Mouse (Mus musculus) CD4-positive, CD25-positive, alpha-beta regulatory T cell, adult 2 months (primary cell): ENCODE data around the gene Klhdc2.

Experiments
- DNase-seq: peaks from one replicate; pipeline ENCODE4 v3.0.0-alpha.2; 2012; ENCODE audit warnings: low read depth, low spot score

The Klhdc2 gene

GRCm38 (mm10) chr12:69296511-69297410 lies at the start of gene Klhdc2:
Gene Klhdc2, plus strand, starts transcription at chr12:69296681.
- DNase-seq: peak; percentile 76

DNA sequence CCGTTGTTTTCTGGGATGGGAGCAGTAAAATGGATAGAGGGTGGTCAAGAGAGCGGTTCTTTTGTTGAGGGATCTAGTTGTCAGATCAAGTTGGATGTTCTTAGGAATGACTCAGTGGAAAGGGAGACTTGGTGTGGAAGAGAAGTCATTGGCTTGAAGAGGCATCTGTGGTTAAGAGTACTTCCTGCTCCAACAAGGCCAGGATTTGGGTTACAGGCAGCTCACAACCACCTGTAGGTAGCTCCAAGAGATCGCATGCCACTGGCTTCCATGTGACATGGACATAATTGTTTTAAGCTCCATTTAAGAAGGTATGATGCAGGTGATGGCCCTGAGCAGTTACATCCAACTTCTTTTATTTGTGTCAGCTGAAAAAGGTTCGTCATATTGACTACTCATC lies 46.7 kb upstream of the Klhdc2 start:
- no peak for DNase-seq

DNA sequence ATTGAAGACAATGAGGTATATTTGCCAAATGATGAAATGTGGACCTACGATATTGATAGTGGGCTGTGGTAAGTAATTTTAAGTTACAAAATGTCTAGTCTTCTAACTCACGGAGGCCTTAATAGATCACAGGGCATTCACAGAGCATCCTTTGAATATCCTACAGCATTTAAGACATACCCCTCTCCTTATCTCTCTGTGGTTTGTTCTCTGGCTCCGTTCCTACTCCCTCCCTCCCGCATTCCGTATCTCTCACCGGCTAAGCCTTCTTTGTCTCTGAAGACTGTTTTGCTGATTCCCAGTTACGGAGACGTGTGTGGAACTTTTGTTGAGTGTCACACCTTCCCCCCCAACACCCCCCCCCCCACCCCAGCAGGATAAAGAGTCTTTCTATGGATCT lies 45.7 kb upstream of the Klhdc2 start:
- DNase-seq: no peak

GRCm38 (mm10) chr12:69253806-69254205 lies 42.7 kb upstream of the Klhdc2 start:
- DNase-seq: no peak

- DNase-seq: peak; percentile 84
Measured at GRCm38 (mm10) chr12:69257836-69258235, 38.6 kb upstream of the Klhdc2 start.

- no peak for DNase-seq
Measured at GRCm38 (mm10) chr12:69262251-69262650, 34.2 kb upstream of the Klhdc2 start.

DNA sequence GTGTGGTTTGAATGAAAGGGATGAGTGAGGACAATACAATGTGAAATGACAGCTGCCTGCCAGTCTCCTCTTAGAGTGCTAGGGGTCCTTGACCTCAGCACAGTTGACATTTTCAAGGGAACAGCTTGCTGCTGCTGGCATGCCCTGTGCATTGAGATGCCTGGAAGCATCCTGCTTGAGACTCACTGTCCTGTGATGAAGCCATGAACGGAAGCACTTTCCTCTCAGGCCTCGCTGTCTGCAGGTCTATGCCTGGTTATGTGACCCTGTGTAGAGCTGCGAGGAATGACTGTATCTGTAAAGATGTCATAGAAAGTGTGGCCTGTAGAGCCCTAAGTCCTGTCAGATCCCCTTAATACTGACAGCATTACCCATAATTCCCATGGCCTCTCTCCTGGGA lies 31.4 kb upstream of the Klhdc2 start:
- DNase-seq: no peak

DNA sequence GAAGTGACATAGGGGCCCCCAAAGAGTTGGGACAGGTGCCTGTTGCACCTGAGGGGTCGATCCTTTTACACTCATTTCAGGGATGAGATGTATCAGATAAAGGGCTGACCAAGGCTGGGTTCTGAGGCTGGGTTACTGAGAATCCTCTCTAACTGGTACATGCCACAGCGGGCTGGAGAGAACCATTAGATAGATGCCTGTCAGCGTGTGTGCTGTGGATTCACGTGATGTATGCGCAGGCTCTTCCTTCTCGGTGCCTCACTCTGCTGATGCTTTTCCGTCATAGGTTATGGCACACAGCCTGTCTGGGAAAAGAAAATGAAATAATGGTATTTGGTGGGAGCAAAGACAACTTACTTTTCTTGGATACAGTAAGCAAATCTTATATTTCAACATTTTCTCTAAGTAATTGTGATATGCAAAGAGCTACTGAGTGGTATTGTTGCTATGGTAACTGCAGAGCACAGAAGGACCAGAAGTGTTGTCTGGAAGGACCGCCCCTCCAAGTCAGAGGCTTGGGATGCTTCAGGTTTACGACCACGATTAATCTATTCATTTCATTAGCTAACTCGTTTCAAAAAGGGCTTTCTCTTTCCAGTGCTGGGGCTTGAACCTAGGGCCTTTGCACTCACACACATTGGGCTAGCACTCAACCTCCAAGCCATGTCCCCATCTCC lies 28.4 kb upstream of the Klhdc2 start:
- DNase-seq: no peak

GRCm38 (mm10) chr12:69268956-69269355 lies 27.5 kb upstream of the Klhdc2 start:
- no peak for DNase-seq

GRCm38 (mm10) chr12:69279931-69280469 lies 16.5 kb upstream of the Klhdc2 start:
- DNase-seq: no peak

DNA sequence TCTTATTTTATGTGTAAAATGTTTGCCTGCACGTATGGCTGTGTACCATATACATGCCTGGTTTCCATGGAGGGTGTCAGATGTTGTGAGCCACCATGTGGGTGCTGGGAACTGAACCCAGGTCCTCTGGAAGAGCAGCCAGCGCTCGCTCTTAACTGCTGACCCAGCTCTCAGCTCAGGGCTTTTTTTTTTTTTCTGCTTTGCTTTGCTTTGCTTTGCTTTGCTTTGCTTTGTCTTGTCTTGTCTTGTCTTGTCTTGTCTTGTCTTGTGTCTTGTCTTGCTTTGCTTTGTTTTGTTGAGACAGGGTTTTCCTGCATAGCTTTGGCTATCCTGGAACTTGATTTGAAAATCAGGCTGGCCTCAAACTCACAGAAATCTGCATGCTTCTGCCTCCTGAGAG lies 15.6 kb upstream of the Klhdc2 start:
- no peak for DNase-seq

DNA sequence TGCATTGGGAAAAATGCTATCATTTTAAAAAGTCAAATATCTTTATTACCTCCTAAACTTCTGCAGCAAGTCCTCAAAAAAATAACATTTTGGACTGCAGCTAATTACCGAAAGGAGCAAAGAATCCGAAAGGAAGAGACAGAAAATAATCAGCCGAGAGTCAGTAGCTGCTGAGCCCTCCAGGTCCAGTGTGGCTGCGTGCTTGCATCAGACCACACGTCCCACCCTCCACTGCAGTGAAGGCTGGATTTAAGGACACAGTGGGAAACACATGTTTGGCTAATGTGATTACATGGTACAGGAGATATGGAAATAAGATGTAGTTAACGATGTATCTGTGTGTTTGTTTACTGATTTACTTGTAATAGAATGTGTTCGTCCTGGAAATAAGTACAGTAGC lies 13.3 kb upstream of the Klhdc2 start:
- no peak for DNase-seq

DNA sequence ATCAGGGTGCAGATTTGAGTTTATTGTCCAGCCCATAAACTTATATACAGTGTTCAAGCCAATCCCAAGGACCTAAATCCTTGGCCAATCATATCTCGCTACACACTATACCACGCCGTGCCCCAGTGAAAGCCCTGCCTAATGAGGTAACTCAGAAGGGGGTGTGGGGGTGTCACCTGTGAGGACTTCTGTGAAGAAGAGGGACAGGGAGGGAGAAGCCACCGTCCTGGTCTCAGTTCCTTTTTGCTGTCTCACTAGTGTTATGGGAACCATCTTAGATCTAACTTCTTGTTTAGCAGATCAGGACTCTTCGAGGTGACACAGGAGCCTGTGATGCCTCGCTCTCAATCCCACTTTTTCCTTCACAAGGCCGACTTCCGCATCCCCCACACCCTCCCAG lies 8.9 kb upstream of the Klhdc2 start:
- DNase-seq: no peak

GRCm38 (mm10) chr12:69288699-69289098 lies 7.8 kb upstream of the Klhdc2 start:
- DNase-seq: no peak

DNA sequence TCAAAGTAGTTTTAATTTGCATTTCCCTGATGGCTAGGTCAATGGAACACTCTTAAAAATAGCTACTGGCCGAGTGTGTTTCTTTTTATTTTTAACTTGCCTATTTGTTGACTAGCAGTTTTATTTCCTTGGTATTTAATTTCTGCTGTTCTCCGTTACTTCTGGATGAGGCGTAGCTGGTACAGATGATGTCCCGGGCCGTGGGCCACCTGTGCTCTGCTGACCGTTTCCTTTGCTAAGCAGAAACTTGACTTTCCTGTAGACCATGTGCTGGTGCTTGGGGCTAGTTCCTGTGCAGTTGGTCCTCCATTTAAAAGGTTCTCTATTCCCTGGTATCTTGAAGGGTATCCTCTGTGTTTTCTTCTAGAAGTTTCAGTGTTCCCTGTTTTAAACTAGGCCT lies 4.1 kb upstream of the Klhdc2 start:
- no peak for DNase-seq

GRCm38 (mm10) chr12:69293815-69294214 lies 2.7 kb upstream of the Klhdc2 start:
- DNase-seq: peak; percentile 16

DNA sequence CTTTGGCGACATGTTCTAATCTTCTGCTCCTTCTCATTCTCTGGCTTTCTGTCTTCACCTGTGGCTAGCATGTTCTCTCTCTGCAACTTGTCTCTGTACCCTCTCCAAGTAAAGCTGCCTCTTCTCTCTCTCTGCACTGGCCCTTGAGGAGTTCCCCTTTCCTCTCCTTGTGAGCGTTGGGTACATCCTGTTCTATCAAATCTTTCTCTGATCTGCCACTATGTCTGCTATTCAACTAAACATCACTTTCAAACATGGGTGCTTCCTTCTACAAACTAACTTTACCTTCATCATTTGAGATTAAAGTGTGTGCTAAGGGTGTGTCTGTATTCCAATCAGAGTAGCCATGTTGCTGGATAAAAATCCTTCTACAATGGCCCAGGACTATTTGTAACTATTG lies 1.5 kb upstream of the Klhdc2 start:
- DNase-seq: peak; percentile 55

- DNase-seq: peak; percentile 15
Measured at GRCm38 (mm10) chr12:69295651-69296050, 830 bp upstream of the Klhdc2 start.

DNA sequence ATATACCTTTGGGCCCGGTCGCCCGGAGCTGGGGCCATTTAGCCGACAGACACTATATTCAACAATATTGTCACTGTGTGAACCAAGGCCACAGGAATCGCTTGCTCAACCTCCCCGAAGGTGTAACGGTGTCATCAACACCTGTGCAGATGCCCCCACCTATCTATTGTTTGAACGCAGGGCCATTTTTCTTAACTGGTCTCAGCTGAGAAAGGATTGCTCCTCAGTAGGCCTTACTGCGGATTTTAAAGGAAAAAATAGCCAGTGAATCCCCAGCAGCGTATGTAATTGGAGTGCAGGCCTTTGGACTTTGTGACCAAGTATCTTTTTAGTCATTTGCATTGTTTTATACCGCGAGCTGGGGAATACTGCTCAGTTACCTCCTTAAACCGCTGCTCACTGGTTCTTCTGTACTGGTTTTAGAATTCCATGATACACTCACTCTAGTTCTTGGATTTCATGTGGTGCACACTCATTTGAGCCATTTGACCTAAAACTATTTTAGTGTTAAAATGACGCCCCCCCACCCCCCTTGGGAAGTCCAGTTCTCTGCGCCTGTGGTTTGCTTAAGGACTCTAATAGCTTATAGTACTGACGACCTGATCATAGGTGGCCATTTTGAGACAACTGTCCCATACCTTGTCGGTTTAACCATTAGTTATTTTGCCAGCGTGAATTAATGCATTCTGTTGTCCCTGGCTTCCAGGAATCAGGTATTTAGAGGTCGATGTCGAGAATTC lies 1.1 kb downstream of the Klhdc2 start:
- DNase-seq: no peak

DNA sequence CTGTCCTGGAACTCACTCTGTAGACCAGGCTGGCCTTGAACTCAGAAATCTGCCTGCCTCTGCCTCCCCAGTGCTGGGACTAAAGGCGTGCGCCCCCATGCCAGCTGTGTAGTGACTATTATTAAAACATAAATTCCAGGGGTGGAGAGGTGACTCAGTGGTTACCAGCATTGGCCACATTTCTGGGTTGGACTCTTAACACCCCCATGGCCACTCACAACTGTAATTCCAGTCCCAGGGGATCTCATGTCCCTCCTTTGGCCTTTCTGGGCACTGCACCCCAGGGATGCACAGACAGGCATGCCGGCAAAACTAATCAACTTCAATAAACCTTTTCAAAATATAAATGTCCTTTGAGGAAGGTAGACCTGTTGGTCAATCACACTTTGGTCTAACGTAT lies 1.8 kb downstream of the Klhdc2 start:
- peak; percentile 19 for DNase-seq

GRCm38 (mm10) chr12:69299231-69299630 lies 2.8 kb downstream of the Klhdc2 start:
- DNase-seq: no peak

- no peak for DNase-seq
Measured at GRCm38 (mm10) chr12:69299831-69300230, 3.4 kb downstream of the Klhdc2 start.
